Mouse (Mus musculus) embryonic facial prominence, embryonic 13.5 days (tissue): ENCODE data around the gene Olfr877. TPM values are rescaled to one million over a fixed set of nuclear protein-coding genes. Genes with fewer than 3 reads are reported as not detected.

ENCODE experiments used
- ATAC-seq: fragments of 200-750 bp; cut with Nextera tagmentation; 2 replicates; pipeline ENCODE4 v1.8.0; 2017; ENCODE audit warnings: low read depth; ENCODE audit not compliant: insufficient number of reproducible peaks, insufficient read depth, low FRiP score, low TSS enrichment
- H3K27ac ChIP-seq: fragments of 300-500 bp; sonication (generic); 2 replicates; pipeline ENCODE4 v1.5.1; 2015; ENCODE audit warnings: moderate library complexity, mild to moderate bottlenecking, inconsistent platforms
- H3K27me3 ChIP-seq: fragments of 300-500 bp; sonication (generic); 2 replicates; pipeline ENCODE4 v1.6.1; 2015; ENCODE audit warnings: mild to moderate bottlenecking, inconsistent platforms
- H3K36me3 ChIP-seq: fragments of 300-500 bp; sonication (generic); 2 replicates; pipeline ENCODE4 v1.6.1; 2015; ENCODE audit warnings: mild to moderate bottlenecking, inconsistent platforms
- H3K4me1 ChIP-seq: fragments of 300-500 bp; sonication (generic); 2 replicates; pipeline ENCODE4 v1.6.1; 2015; ENCODE audit warnings: inconsistent platforms
- H3K4me2 ChIP-seq: fragments of 300-500 bp; sonication (generic); 2 replicates; pipeline ENCODE4 v1.6.1; 2015; ENCODE audit warnings: moderate library complexity, mild to moderate bottlenecking, inconsistent platforms
- H3K4me3 ChIP-seq: fragments of 300-500 bp; sonication (generic); 2 replicates; pipeline ENCODE4 v1.5.1; 2015; ENCODE audit warnings: mild to moderate bottlenecking, inconsistent platforms
- H3K9ac ChIP-seq: fragments of 300-500 bp; sonication (generic); 2 replicates; pipeline ENCODE4 v1.6.1; 2015; ENCODE audit warnings: mild to moderate bottlenecking, inconsistent platforms
- H3K9me3 ChIP-seq: fragments of 300-500 bp; sonication (generic); 2 replicates; pipeline ENCODE4 v1.6.1; 2016; ENCODE audit warnings: inconsistent platforms
- WGBS: fragments of 180-500 bp; shearing (Covaris S2); methylation state at CpG from one replicate; pipeline ENCODE4 v1.1.7; 2015; ENCODE audit warnings: mixed read lengths; 5-methylcytosine and 5-hydroxymethylcytosine counted together
- polyA plus RNA-seq: library from polyadenylated mRNA; unstranded; fragments of >200 nt; fragmentation: Nextera tagmentation; extraction: Ambion mirVana; gene quantifications from 2 replicates; pipeline ENCODE4 v1.2.1, GENCODE M21; 2015

Olfr877 gene
- polyA plus RNA-seq, 1 experiment from 2014 or later: not detected

- H3K36me3 ChIP-seq: no peaks in the 10 kb centered on the region
- no peak for ATAC-seq
- no peak within 1 kb of the TSS for H3K4me3 ChIP-seq
- no peaks in the 10 kb centered on the region for H3K9me3 ChIP-seq
- no peaks in the 10 kb centered on the region for H3K4me1 ChIP-seq
- H3K27me3 ChIP-seq: no peaks in the 10 kb centered on the region
- WGBS: 60% methylated on average over 2 of the region's 2 CpGs
- no peak within 1 kb of the TSS for H3K9ac ChIP-seq
- no peak within 1 kb of the TSS for H3K27ac ChIP-seq
- H3K4me2 ChIP-seq: no peak within 1 kb of the TSS
Observed at GRCm38 (mm10) chr9:37896661-37897060, 42.6 kb downstream of the Olfr877 start, which contains the start of gene Olfr145. Olfr145 (plus strand) TSS chr9:37896724.

GRCm38 (mm10) chr9:37905555-37905954, 51.5 kb downstream of the Olfr877 start:
- Histone ChIP-seq H3K9ac (no peak overlapping the region), H3K4me2 (no peak overlapping the region), H3K4me3 (no peak overlapping the region), H3K36me3 (no peaks in the 10 kb centered on the region), H3K27ac (no peak overlapping the region), H3K4me1 (no peaks in the 10 kb centered on the region), H3K9me3 (no peaks in the 10 kb centered on the region), H3K27me3 (no peaks in the 10 kb centered on the region)
- ATAC-seq: no peak
- WGBS: 63% methylated on average over 3 of the region's 3 CpGs

Other genes with a start within 250 kb of the Olfr877 start
- gene Spa17, start 240.5 kb upstream of the Olfr877 start, polyA plus RNA-seq: 6.5 and 10.2 TPM in 2 replicates
- 173 and 182 TPM in 2 replicates for gene Tbrg1, start 197.0 kb upstream of the Olfr877 start, polyA plus RNA-seq
- gene Panx3, start 185.0 kb upstream of the Olfr877 start, polyA plus RNA-seq: 16.7 and 22.4 TPM in 2 replicates
- not detected in 2 replicates for gene Olfr160, start 138.0 kb upstream of the Olfr877 start, polyA plus RNA-seq
- 0.10 TPM in 1 of 2 replicates, not detected in the other for gene Olfr874, start 109.2 kb upstream of the Olfr877 start, polyA plus RNA-seq
- not detected in 2 replicates for gene Olfr875, start 82.4 kb upstream of the Olfr877 start, polyA plus RNA-seq
- gene Olfr876, start 51.2 kb upstream of the Olfr877 start, polyA plus RNA-seq: not detected in 2 replicates
- gene Olfr145, start 42.5 kb downstream of the Olfr877 start, polyA plus RNA-seq: 0.04 TPM in 1 of 2 replicates, not detected in the other
- not detected in 2 replicates for gene Olfr878, start 63.6 kb downstream of the Olfr877 start, polyA plus RNA-seq
- gene Olfr881, start 137.6 kb downstream of the Olfr877 start, polyA plus RNA-seq: not detected in 2 replicates
- gene Olfr883, start 171.5 kb downstream of the Olfr877 start, polyA plus RNA-seq: not detected in 2 replicates
- gene Olfr884, start 192.3 kb downstream of the Olfr877 start, polyA plus RNA-seq: 0.18 TPM in 1 of 2 replicates, not detected in the other
- gene Olfr885, start 207.1 kb downstream of the Olfr877 start, polyA plus RNA-seq: not detected in 2 replicates
- not detected in 2 replicates for gene Olfr887, start 229.8 kb downstream of the Olfr877 start, polyA plus RNA-seq